Mouse (Mus musculus) erythroblast, embryonic 14.5 days (primary cell): ENCODE measurements around the gene Slc11a2.

Experiments used
- GATA1 ChIP-seq: IDR thresholded peaks from 2 replicates; pipeline ENCODE4 v1.6.1; 2012; ENCODE audit warnings: low read length, inconsistent platforms, mixed read lengths
- TAL1 ChIP-seq: IDR thresholded peaks from 3 replicates; pipeline ENCODE4 v1.6.1; 2012; ENCODE audit warnings: low read length, inconsistent platforms, mixed read lengths

DNA sequence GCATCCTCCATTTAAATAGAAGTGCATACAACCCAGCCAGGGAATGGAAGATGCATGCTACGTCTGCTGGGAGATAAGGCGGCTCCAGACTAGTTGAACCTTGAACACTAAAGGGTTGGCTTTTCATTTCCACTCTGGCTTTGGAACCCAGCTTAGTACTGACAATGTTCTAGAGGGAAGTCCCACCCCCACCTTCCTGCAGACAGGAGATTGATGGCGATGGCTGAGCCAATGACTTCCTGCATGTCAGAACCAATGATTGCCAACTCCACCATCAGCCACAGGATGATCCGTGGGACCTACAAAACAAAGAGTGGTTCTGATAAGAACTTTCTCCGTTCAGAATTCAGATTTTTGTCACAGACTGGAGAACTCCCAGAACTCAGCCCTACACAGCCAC, 18.8 kb downstream of the Slc11a2 start:
- TF ChIP-seq TAL1 (no peak), GATA1 (no peak)
